Mouse (Mus musculus) retina, postnatal 7 days (tissue): ENCODE measurements at regions not wholly inside any gene's neighbourhood (a gene's known extent, or its start where the extent isn't known, plus 50 kb on each side); places are given as distances from the start of the nearest gene placed in this dataset.

Experiments used
- DNase-seq: peaks from one replicate; pipeline ENCODE4 v3.0.0-alpha.2; 2012; ENCODE audit warnings: low read depth, low spot score

GRCm38 (mm10) chr8:24287861-24288260, 437.8 kb downstream of the Adam3 start:
- DNase-seq = no peak

GRCm38 (mm10) chr8:24284966-24285365, 440.7 kb downstream of the Adam3 start:
- DNase-seq = no peak

- no peak for DNase-seq
These were observed 441.7 kb downstream of the Adam3 start for GRCm38 (mm10) chr8:24283901-24284405.

DNA sequence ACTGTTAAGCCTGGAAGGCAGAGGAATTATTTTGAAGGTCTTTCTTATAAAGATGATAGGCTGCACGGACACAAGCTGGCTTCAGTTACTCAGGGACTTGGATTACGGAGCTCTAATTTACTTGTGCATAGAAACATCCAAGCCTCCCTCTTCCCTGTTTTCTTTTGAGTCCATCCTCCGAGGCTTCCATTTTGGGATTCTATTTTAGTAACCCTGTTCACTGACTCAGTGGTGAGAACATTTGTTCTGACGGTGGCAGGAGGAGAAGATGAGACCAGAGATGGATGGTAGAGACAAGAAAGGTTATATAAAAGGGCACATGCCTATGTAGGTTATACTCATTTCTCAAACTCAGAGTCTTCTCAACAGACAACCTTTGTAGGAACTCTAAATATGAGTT, 445.4 kb downstream of the Adam3 start:
- no peak for DNase-seq

DNA sequence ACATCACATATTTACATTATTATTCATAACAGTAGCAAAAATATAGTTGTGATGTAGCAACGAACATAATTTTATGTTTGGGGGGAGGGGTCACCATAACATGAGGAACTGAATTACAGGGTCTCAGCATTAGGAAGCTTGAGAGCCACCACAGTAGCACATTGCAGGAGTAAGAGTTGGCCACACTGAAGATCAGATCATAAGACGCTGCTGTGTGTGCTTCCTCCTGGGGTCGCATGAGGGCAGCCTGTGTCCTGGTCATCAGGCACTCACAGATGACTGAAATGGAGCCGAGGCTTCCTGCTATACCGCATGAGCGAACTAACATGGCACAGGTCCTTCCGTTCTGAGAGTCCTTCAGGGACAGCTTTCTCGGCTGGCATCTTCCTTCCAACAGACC, 447.3 kb downstream of the Adam3 start:
- DNase-seq = no peak

DNA sequence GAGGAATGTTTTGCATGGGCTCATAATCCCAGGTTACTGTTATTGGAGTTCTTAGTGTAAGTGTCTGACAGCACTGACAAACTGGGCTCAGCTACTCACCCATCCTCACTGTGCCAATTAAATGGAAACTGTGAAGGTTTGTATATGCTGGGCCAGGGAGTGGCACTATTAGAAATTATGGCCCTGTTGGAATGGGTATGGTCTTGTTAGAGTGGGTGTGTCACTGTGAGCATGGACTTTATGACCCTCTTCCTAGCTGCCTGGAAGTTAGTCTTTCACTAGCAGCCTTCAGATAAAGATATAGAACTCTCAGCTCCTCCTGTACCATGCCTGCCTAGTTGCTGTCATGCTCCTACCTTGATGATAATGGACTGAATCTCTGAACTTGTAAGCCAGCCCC, 464.3 kb downstream of the Adam3 start:
- DNase-seq = no peak

- DNase-seq = no peak
These were observed 467.0 kb downstream of the Adam3 start for GRCm38 (mm10) chr8:24258622-24259021.

DNA sequence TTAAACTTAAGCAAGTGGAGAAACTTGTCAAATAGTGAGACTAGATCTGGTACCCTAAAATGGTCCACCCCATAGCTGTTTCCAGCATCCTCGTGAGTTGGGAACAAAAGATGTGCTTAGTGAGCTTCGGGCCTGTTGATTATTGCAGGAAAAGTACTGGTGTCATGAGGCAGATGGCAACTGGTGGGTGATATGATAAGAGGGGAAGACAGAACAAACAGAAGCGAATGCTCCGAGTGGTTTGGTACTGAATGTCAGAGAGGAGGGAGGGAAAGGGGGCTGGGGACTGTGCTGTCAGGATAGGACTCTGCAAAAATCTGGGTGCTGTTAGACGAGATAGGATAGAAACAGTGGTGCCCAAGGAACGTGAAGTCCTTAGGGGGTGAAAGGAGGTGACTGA, 483.4 kb downstream of the Adam3 start:
- DNase-seq = no peak

DNA sequence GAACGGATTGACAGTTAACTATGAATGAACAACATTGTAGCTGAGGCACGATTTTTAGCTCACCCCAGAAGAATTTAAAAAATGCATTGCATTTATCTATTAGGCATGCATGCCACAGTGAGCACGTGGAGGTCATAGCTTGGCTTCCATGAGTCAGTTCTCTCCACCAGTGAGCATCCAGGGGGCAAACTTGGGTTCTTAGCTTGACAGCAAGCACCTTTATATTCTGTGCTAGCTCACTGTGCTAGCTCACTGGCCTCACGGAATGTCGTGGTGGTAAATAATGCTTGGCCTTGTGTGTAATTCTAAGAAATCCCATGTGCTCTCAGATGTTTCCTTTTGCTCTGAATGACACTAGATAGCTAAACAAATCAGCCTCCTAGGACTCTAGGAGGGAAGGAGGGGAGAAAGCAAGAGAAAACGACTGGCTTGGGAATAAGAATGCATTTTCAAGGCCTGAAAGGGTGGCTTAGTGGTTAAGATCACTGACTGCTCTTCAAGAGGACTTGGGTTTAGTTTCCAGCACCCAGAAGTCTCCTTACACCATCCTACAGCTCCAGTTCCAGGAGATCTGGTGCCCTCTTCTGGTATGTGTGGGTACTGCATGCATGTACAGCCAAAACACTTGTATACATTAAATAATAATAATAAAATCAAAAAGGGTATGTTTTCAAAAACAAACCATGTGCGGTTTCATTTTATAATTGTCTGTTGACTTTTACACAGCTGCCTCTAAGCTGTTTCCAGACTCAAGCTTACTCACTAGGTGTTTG, 485.3 kb downstream of the Adam3 start:
- no peak for DNase-seq

GRCm38 (mm10) chr8:24234981-24235380, 490.7 kb downstream of the Adam3 start:
- no peak for DNase-seq

- no peak for DNase-seq
These were observed 497.5 kb downstream of the Adam3 start for GRCm38 (mm10) chr8:24228148-24228547.

GRCm38 (mm10) chr8:24227331-24228072, 498.1 kb downstream of the Adam3 start:
- DNase-seq = no peak

GRCm38 (mm10) chr8:24220222-24220621, 505.4 kb downstream of the Adam3 start:
- DNase-seq = no peak

DNA sequence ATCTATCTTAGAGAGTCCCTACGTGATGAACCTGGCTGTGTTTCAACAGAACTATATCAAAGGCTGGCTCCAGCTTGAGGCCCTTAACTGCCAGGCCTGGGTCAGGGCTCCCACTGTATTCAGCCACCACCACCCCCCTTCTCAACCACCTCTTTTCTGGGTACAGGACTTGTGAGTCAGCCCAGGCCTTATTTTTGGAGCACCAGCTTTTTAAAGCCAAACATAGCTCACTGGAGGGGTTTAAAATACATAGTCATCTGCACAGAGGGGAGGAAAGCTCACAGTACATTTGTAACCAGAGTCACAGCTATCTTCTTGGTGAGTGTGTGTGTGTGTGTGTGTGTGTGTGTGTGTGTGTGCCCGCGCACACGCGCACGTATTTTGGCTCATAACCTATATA, 509.0 kb downstream of the Adam3 start:
- no peak for DNase-seq

DNA sequence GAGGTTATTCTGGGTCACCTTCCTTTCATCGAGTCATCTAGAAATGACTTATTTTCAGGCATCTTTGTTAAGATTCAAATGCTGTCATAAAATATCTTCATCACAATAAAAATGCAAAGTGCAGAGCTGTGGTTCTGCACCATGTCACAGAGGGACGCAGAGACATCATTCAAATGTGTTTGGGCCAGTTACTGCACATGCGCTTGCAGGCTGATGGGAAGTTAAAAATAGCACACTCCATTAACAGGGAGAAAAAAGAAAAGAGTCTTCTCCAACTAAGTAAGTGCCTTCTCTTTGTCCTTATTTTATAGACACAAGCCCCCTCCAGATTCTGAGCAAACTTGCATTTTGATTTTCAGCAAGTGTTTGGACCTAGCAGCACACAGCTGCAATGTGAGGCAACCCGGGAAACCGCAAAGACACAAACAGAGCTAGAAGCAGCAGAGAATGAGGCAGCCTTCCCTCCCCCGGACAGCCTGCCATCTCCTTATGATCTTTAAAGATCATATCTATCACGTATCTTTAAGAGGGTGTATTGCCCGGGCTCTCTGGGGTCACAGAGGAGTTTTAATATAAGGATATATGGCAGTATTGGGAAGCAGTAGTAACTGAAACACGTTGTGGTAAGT, 510.0 kb downstream of the Adam3 start:
- DNase-seq = no peak

DNA sequence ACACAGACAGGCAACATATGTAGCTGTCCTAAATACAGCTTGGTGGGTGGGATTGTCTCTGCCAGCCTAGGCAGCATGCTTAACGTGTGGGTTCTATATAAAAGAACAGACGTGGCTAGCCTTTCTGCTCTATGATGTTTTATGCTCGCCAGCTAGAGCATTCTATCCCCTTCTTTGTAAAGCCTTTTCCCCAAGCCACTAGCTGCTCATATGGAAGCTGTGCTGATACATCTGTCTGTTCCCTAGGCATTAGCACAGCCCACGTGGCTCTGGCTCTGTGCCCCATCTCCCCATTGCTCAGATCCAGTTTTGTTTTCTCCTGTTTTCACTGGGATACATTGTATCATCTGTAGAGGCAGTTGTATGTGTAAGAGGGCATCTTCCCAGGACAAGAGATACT, 511.3 kb downstream of the Adam3 start:
- no peak for DNase-seq

GRCm38 (mm10) chr8:24212216-24213200, 513.1 kb downstream of the Adam3 start:
- no peak for DNase-seq

- DNase-seq = no peak
These were observed 514.6 kb downstream of the Adam3 start for GRCm38 (mm10) chr8:24211091-24211490.
